Mouse (Mus musculus) inflammation-experienced regulatory T-cells, adult 6 months (primary cell): Measurements from ENCODE around the gene Foxj1. TPM values are rescaled to one million over a fixed set of nuclear protein-coding genes. Genes with fewer than 3 reads are reported as not detected.
A peak's percentile ranks its signal among the peaks of the same experiment; 100 is the strongest.
"Not testable (repeated sequence)": the region's sequence is repeated elsewhere in the genome, so short reads cannot be mapped to it uniquely, and the experiment has no call there.

Source experiments
- ATAC-seq: one replicate; pipeline ENCODE4 v1.8.0; 2017
- polyA plus RNA-seq, 3 experiments: library from polyadenylated mRNA; unstranded; fragments of 100-300 nt; shearing (Covaris generic); gene quantifications; one replicate each; pipeline ENCODE4 v1.2.1; 2017

Foxj1 gene
- not detected for polyA plus RNA-seq

DNA sequence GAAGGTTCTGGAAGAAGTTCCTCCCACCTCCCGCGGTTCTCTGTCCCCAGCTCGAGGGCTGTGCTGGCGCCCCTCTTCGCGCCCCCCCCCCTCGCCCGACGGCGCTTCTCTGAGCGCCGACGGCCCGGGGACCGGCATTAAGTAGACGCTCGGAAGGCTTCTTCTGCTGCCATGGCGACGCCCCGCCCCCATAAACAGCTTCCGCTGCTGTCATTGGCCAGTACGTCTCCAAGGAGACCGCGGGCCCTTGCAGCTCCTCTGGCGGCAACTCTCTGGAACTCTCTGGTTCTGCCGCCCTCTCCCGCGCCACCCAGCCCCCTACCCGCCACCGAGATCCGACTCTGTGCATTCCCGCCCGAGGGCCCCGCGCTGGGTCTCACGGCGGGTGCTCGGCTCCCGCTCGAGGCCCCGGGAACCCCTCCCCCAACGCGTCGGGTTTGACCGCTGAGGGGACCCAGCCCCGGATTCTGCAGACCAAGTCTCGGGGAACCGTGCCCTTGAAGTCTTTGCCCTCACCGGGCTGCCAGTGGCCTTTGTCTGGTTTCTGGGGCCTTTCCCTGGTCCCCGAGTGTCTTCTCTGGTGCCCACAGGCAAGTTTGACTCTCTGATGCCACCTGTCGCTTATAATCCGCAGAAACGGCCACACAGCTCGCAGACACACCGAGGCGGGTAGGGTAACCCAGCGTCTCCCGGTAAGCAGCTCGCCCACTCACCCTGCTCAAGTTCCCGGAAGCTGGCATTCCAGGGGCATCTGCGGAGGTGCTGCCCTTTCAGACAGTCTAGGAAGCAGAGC, at the start of gene Foxj1:
Gene Foxj1, minus strand, starts transcription at position 156 of the 793 bp plus-strand sequence.
- peak; percentile 97 for ATAC-seq

DNA sequence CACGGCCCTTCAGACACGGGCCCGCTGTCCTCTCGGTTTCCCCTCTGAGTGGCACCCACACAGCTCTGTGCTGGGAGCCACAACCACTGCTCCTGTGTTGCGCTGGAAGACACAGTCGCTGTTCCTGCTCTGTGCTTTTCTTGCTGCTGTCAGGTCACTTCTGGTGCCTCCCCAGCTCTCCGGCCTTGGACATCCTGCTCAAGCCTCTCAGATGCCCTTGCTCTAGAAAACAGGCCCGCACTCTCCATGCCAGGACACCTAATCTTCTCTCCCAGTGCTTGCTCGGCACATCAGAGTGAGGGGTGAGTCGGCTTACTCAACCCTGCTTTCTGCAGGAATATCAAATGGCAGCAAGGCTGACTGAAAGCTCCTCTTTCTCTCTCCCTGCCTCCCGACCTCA, 49.0 kb upstream of the Foxj1 start:
- no peak for ATAC-seq

DNA sequence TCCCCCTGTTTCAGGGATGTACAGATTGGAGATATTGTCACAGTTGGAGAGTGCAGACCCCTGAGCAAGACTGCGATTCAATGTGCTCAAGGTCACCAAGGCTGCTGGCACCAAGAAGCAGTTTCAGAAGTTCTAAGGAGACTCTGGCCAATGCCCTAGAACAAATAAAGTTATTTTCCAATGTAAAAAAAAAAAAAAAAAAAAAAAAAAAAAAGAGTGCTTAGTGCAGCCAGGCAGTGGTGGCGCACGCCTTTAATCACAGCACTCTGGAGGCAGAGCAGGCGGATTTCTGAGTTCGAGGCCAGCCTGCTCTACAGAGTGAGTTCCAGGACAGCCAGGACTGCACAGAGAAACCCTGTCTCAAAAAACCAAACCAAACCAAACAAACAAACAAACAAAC, 47.9 kb upstream of the Foxj1 start:
- ATAC-seq: not testable (repeated sequence)

DNA sequence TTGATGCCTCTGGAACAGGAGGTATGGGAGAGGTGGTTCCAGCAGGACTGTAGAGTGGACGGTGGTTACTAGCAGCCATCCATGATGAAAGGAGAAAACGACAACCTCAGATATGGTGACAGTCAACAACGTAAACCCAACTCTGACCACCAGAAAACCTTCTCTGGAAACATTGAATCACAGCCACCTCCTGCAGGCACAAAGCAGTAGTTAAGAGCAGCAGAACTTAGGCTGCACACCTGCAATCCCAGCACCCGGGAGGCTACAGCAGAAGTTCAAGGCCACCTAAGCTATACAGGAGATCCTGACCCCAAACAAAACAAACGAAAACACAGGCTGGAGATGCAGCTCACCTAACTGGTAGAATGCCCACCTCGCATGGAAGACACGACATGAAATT, 45.6 kb upstream of the Foxj1 start:
- ATAC-seq: no peak

DNA sequence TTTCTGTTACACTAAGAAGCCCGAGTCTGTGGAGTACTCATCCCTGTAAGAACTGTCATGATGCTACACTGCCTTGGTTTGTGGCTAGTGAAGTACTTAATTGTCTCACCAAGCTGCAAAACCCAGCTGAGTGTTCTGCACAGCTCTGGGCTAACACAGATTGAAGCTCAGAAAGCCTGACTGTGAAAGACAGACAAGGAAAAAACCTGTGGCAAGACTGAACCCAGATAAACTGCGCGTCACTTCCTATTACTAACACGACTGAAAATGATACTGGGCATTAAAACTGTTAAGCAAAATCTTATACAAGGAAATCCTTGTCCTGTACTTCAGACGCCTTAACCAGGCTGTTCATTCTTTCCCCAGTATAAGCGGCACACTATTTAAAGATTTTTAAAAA, 44.3 kb upstream of the Foxj1 start:
- no peak for ATAC-seq

DNA sequence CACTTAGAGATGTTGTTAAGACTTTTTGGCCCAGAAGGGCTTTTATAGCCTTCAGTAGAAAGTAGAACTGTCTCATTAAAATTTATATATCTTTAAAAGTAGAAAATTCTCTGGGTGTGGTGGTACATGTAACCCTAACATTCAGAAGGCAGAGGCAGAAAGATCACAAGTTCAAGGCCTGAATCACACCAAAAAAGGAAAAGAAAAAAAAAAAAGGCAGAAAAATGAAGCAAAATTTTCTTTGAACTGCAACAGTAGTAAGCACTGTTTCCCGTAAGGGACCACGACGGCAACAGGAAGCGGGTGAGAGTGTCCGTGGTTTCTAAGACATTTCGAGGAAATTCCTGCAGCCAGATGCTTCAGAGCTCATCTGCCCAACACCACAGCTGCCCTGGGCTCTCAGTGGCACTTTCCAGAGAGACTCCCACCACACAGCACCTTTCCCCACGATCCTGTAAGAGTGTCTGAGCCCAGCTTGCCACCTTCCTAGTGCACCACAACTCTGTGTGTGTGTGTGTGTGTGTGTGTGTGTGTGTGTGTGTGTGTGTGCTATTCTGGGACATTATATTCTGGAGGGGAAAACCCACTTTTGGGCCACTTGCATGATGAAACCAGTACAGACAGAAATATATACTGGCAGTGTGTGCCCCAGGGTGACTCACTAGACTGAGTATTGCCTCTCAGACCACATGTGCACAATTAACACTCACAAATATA, 41.9 kb upstream of the Foxj1 start:
- peak; percentile 90 for ATAC-seq

DNA sequence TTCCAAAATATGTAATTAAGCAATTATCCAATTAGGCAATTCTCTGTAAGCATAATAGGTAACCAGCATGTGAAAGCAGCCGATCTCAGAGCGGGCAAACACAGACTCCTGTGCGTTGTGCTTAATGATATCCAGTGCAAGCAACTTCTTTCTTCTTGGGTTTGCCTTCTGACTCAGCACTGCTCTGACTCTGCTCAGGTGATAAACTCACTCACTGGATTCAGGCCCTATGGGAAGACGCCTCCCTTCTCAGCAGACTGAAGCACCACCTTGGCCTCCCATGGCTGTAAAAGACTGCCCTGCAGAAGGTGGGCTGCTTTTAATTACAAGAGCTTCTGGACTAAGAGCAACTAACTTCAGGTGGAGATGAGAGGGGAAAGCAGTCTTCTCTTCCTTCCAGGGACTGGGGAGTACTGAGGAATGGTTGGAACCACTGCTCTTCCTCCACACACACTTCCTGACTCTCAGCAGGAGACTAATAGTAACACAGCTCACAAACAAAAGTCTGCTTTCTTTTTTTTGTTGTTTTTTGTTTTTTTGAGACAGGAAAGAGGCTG, 36.8 kb upstream of the Foxj1 start:
- ATAC-seq: no peak

DNA sequence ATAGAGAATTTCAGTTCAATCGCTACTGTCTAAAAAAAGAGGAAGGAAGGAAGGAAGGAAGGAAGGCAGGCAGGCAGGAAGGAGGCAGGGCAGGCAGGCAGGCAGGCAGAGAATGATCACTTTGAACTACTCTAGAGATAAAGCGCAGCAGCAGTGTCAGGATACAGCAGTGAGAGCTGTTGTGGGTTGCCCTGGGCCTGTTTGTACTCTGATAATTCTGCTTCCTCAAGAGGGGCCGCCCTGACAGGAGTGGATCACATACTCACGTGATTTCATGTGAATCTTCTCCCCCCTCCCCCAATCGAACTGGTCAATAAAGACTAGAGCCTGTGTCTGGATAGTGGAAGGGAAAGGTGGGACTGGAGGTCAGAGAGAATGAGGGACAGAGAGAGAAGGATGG, 34.4 kb upstream of the Foxj1 start:
- peak; percentile 56 for ATAC-seq

DNA sequence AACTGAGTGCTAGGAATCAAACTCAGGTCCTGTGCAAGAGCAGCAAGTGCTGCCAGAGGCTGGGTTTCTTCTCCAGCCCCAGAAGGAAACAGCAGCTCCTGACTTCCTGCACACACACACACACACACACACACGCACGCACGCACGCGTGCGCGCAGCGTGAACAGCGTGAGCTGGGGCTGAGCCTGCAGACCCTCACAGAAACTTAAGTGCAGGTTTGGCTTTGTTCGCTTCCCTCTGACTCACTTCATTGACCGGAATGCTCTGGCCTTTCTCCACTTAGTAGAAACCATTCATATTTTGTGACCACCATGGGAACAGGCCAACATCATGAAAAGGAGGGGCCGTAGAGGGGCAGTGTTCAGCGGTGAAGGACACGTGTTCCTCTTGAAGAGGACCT, 33.9 kb upstream of the Foxj1 start:
- ATAC-seq: no peak

DNA sequence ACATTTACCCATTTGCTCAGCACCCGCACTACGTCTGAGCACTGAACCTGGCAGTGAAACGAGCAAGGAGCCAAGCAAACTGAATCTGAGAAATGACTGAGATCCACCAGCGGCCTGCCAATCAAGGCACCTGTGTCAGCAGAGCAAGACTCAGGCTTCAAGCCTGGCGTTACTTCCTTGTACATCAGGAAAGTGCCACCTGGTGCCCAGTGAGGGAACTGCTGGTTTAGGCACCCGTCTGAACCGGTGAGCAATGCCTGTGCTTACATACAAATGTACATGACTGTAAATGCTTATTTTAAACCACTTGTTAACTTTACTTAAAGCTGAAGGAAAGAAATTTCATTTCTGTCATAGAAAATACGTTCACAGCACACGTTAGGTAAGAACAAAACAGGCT, 32.9 kb upstream of the Foxj1 start:
- peak; percentile 71 for ATAC-seq

DNA sequence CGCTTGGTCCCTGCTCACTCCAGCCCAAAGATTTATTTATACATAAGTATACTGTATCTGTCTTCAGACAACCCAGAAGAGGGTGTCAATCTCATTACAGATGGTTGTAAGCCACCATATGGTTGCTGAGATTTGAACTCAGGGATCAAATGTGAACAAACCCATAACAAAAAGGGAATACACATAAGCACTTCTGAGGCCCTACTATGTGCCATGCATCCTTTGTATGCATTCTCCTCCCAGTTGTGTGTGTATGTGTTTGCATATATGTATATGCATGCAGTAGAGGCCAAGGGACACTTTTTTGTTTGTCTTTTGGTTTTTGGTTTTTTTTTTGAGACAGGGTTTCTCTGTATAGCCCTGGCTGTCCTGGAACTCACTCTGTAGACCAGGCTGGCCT, 31.4 kb upstream of the Foxj1 start:
- no peak for ATAC-seq

DNA sequence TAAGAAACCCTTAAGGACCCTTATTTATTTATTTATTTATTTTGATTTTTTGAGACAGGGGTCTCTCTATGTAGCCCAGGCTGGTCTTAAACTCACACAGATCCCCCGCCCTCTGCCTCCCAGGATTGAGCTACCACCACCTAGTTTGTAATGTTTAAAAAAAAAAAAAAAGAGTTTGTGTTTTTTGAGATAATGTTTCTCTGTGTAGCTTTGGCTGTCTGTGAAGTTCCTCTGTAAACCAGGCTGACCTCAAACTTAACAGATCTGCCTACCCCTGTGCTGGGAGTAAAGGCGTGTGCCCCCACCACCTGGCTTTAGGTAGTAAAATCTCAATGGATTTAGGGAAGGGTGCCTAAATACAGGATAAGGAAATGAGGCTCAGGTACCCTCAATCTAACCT, 30.9 kb upstream of the Foxj1 start:
- no peak for ATAC-seq

DNA sequence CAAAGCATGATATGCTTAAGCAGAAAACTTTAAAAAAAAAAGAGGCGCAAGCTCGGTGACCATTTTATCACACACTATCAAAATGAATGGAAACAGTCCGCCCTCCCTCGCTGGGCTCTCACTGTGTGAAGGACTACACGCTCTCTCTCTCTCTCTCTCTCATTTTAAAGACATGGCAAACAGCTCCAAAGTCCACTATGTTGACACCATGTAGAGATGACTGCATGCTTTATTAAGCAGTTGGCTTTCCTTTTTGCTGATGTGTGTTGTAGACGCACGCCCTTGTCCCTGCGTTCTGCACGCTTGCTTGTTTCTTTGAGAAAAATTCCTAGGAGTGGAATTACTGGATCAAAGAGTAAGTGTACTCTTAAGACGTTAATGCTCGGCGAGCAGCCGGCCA, 30.2 kb upstream of the Foxj1 start:
- no peak for ATAC-seq

DNA sequence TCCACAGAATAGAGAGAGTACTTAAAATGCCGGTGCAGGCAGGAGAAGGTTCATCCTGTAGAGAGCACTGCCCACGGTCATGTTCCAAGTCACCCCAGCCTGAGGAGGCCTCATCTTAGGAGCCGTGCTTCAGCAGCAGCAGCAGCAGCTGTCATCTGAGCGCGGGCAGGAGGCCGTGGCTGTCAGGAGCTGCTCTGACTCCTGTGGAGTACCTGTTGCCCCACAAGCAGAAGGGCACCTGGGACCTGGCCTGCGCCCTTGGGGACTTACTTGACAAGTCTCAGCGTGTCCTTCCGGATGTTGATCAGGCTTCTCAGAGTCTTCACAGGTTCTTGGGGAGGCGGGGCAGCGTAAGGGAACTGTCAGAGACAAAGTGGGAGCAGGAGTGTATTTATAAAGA, 26.8 kb upstream of the Foxj1 start:
- no peak for ATAC-seq

DNA sequence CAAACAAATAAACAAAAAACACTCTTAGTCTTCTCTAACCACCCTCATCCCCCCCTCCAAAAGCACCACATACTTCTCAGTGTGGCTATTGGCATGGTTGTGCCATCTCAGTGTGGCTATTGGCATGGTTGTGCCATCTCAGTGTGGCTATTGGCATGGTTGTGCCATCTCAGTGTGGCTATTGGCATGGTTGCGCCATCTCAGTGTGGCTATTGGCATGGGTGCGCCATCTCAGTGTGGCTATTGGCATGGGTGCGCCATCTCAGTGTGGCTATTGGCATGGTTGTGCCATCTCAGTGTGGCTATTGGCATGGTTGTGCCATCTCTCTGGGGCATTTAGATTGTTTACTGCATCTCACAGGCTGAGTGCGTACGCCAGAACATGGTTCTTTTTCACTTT, 25.7 kb upstream of the Foxj1 start:
- not testable (repeated sequence) for ATAC-seq

DNA sequence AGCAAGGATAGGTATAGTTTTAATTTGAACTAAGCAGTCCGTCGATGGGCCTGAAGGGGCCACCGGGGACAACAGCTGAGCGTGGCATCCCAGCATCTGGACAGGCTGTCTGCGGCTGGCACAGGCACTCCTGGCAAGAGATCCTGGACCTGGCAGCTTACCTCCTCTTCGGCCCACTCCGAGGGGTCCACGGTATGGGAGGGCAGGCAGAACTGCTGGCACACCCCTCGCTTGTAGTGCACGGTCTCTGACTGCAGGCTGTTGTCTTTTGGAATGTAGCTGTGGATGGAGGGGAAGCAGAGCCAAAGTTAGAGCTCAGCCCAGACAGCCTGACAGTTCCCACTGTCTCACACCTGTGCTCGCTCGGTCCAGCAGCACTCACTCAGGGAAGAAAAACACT, 24.5 kb upstream of the Foxj1 start:
- ATAC-seq: no peak

DNA sequence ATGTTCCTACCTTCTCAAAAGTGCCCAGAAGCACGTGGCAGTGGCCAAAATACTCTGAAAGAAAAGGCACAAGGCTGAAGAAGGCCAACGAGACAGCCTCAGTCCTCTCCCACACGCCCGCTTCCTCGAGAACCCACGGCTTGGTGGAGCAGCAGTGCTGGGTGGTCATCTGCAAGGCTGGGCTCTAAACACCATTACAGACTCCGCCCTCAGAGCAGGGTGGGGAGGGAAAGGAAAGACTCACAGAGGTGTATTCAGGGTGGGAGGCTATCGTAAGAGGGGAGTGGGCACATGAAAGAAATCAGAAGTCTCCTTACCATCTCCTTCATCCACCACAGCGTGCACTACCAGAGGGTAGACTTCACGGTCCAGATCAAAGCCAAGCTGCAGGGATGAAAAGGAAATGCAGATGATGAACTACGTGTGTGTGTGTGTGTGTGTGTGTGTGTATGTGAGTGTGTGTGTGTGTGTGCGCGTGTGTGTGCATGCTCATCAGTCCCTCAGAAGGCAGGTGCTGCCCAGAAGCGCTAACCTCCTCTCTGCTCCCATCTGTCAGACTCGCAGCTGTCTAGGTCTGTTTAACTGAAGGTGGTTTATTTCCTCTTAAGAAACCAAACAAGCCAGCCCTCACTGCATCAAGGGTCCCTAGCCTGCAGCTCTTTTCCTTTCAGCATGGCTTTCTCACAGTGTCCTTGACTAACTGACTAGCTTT, 23.9 kb upstream of the Foxj1 start:
- no peak for ATAC-seq

DNA sequence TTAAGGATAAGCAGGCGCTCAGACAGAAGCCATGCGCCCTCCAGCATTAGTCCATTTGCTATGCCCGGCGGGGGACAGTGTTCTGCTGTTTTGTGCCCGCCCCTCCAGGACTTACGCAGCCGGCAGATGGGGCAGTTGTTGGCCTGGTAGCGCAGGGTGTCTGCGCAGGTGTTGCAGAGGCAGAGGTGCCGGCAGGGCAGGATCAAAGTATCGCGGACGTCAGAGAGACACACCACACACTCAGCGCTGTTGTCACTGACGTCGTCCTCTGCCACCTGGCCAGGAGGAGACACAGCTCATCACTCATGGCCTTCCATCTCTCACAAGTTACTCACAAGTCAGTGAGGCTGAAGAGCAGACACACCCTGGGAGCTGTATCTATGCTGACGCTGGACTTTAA, 19.3 kb upstream of the Foxj1 start:
- ATAC-seq: no peak

DNA sequence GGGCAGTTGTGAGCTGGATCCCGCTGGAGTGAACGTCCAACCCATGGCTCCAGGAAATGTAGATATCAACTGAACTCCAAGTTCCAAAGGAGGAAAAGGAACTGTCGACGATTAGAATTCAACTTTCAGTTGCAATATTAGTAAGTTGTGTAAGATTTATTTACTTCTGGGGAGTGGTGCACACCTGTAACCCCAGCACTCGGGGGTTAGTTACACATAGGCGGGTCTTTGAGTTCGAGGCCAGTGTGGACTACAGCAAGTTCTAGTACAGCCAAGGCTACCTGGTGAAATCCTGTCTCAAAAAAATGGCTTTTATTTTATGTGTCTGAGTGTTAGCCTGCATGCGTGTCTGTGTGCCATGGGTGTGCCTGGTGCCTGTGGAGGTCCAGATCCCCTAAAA, 18.3 kb upstream of the Foxj1 start:
- no peak for ATAC-seq

DNA sequence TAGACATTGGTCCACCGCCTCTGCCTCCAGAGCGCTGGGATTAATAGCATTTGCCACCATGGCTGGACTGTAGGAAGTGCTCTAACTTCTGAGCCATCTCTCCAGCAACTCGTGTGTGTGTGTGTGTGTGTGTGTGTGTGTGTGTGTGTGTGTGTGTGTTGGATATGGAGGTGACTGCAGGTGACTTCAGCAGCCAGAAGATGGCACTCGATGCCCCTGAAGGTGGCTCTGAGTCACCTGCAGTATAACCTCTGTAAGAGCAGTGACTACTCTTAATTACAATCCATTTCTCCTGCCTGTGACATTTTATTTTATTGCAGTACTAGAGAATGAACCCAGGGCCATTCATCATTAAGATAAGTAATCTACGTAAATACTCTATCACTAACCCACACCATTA, 16.1 kb upstream of the Foxj1 start:
- no peak for ATAC-seq

DNA sequence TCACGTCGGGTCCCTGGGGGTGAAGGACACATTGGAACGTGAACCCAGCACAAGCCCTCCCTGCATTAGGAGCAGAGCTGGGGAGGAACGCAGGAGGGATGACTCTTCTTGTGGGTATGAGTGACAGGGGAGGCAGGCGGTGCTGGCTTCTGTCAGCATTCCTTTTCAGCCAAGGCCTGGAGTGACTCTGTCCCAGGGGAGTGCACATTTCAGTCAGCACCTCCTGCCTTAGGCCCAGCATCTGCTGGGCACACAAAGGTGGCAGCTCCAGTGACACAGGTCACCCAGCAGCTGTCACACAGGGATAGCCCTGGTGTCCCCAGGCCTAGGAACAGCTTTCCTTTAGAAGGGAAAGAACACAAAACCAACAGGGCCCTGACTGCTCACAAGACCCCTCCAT, 12.8 kb upstream of the Foxj1 start:
- no peak for ATAC-seq

DNA sequence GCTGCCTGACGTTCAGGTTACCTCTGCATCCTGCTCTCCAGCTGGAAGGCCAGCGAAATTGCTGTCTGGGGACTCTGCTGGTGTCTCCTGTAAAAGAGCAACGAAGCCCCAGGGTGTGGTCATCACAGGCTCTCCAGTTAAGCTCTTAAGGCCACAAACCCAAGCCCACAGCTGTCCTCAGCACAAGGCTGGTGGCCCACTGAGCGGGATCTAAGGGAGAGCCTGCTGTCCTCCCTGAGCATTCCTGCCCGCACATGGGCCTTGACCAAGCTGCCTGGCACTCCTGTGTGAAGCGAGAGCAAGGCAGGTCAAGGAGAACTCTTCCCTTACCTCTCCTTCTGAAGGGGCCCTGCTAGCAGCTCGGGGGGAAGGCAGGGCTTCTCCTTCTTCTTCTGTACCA, 11.8 kb upstream of the Foxj1 start:
- no peak for ATAC-seq

DNA sequence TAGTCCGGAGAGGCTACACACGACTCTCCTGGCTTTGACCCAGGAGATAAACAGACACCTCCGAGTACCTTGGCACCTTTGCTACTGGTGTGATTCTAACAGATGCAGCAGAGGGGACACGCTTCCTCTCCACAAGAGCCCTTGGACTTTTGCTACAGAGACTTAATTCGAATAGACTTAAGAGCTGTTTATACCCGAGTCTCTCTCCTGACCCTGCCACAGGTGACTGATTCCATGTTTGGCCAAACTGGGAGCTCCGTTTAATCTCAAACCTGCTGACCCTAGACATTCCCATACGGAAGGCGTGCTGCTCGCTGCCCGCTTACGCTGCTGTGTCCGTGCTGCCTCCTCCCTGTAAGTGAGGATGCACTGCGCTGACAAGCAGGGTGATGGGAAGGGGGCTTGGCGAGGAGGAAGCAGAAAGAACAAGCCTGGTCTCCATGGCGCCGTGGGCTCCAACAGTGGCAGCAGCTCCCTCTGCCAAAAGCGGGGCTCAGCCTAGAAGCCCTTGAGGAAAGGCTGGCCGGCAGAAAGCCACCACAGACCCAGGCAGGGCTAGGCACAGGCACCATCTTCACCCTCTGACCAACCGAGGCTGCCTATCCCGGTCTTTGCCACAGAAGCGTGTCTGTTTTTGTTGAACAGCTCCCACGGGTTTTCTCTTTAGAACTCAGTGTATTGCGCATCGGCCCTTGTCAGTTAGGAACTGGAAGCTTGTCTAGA, 7.0 kb upstream of the Foxj1 start:
- no peak for ATAC-seq
